Mouse (Mus musculus) ES-CJ7 (cell line): ENCODE data around the gene Tra2a.
A peak's percentile ranks its signal among the peaks of the same experiment; 100 is the strongest.

Source experiments
- DNase-seq: peaks from one replicate; pipeline ENCODE4 v3.0.0; 2011; ENCODE audit warnings: low read depth, low spot score

The Tra2a gene

DNA sequence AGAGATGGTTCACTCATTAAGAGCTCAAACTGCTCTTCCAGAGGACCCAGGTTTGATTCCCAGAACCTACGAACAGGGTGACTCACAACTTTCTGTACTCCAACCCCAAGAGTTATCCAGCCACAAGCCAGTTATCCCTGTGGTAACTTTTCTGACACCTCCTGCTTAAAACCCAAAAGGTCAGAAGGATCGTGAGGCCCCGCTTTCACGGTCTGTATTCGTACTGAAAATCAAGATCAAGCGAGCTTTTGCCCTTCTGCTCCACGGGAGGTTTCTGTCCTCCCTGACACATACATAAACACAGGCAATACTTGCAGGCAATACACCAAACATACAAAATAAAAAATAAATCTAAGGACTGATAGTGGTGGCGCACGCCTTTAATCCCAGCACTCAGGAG lies 27.5 kb downstream of the Tra2a start:
- DNase-seq: peak; percentile 90

DNA sequence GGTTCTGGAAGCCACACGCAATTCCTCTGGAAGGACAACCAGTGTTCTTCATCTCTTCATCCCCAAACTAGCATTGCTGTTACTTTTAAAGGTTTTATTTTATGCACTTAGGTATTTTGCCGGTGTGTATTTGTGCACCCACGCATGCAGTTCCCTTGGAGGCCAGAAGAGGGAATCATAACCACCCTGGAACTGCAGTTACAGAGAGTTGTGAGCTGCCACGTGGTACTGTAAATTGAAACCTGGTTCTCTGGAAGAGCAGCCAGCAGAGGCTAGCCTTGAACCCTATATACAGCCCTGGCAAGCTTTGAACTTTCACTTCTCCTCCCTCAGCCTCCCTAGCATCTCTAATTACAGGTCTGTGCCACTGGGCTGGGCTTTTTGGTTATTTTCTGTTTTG lies 30.5 kb downstream of the Tra2a start:
- peak; percentile 91 for DNase-seq

DNA sequence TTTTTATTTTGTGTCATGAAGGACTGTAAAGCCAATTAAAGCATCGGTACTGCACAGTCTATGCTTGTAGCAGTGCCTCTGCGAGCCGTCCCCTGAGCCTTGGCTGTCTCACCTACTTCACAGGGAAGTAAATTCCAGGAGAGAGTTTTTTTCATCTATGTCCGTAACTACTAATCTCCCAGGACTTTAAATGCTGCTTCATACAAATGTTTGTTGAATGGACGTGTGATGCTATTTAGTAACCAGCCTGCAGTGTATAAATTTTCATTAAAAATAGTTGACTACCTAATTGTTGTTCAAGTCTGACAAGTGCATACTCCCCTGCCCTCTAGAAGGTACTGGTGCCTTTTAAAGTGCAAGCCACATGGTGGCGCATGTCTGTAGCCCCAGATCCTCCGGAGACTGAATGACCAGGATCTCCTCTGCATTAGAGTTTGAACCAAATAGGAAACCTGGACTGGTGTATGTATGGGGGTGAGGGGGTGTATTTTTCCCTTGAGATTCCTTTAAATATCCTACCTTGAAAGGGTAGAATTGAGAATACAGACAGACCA lies 35.6 kb downstream of the Tra2a start:
- DNase-seq: peak; percentile 77

DNA sequence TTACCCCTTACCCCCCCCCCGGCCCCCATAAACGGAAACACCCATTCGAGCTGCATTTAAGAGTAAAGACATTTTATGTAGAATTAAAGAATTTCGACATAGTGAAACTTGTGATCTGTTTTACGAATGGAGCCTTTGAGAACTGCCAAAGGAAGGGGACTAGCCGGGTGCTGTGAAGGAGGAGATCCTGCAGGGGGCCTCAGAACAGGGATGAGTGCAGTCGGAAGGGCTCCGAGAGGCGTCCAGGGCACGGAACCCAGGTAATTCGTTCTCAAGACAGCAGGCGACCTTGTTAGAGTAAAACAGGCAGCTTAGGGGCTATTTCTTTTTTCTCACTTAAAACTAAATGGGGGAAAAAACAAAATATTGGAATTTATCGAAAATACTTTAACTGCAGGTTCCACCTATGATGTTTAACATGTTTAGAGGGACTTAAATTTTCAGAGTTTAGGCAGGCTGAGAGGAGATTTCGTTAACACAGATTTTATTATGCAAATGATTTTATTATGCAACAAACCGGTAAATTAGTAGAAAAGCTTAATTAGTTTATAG lies 36.6 kb downstream of the Tra2a start:
- peak; percentile 88 for DNase-seq

DNA sequence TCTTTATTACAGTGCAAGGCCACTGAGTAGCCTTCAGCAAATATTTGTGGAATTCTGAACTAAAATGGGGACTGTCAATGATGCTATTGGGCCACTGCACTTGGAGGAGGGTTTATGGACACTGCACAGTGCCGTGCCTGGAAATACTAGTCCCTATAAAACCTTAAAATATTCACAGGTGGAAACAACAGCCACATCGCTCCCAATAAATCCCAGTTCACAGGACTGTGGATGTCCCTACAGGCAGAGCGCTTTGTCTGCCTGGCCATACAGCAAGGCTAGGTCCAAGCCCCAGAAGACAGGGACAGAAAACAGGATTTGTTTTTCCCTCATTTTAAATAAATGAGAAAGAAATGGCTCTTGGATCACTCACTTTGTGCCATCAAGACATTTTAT lies 38.1 kb downstream of the Tra2a start:
- DNase-seq: no peak

DNA sequence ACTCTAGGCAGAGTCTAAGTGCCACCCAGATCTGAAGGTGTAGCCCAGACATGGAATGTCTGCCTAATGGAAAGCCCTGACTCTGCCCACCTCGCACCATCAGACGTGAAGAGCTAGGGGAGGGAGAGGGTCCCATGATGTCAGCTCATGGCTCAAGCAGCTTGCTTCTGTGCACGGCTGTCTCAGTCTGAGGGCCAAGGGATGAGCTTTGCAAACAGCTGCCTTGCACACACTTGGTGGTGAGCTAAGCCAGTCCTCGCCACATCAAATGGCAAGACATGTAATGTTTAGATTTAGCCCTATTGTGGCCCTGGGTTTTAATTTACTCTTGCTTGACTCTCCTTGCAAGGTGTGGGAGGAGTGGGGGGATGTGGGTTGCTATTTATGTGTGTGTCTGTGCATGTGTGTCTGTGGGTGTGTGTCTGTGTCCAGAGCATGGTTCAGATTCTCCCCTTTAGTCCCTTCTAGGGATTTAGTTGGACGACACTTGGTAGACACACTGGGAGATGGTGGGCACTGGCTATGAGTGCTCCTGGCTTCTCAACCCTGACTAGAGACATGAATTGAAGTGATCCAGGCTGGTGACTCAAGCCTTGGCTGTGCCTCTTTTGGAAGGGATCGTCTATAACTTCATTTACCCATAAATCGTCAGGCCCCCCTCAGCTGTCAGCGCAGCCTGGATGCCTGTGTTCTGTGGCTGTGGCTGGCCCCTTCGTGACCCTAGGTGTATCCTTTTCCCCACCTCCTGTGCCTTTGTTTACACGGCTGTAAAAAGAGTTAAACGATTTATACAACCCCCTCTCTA lies 38.7 kb downstream of the Tra2a start:
- DNase-seq: no peak

DNA sequence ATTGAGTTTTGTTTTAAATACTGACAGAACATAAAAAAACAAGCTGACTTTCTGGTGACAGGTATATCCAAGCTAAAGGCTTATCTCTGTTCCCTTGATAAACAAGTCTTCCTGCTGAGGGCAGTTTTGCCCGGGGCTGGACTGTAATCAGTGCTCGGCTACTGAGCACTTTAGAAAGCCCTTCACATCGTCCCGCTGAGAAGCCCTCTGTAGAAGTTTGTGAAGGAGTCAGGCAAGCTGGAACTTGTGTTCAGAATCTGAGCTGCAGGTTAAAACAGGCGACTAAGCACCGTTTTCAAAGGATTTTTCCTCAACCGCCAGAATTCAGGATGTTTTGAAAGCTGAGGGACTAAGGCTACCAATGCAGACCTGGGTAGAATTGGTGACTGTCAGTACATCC lies 41.9 kb downstream of the Tra2a start:
- no peak for DNase-seq

DNA sequence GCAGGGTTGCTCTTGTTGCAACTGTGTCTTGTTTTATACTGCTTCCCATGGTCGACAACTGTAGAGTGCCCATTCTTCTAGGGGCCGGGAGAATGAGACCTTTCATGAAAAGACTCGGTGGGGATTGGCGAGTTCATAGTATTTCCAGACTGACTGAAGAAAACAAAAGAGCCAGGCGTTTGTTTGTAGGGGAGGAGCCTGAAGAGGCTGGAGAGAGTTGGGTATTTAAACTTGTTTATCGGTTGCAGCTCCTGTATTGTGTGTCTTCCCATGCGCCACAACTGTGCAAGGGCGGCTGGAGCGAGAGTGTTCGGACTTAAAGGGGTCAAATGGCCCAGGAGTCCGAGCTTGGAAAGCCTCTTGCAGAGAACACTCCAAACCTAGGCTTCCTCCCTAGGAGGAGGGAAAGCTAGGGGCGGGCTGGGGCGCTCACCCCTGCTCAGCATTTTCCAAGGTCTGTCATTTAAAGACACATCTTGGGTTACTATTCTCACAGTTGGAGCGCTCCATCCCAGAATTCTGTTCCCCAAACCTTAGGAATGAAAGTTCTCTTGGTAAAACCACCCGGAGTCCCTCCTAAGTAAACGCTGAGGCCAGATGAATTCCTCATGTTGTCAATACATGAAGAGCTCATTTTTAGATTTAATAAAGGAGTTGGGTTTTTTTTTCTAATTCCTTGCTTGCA lies 43.8 kb downstream of the Tra2a start:
- DNase-seq: peak; percentile 83

DNA sequence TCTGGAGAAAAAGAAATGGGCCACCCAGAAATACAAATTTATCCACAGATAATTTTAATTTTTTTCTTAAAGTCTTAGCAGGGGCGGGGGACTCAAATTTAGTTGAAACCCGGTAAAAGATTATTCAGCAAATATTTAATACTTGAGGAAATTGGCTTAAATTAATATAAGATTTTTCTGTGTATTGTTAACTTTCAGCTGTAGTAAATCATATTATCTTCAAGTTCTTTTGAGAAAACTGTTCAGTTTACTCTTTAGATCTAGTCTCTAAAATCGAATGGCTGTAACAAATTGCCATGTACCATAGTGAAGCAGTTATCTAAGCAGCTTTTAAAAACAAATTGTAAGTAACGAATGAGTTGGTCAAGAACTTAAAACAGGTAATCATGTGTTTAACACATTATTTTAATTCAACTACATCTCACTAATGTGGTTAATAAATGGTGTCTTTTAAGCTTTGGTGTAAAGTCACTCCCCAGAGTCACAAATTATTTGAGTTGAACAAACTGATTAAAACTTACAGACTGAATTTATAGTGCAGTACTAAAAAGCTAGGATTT lies 44.8 kb downstream of the Tra2a start:
- no peak for DNase-seq

DNA sequence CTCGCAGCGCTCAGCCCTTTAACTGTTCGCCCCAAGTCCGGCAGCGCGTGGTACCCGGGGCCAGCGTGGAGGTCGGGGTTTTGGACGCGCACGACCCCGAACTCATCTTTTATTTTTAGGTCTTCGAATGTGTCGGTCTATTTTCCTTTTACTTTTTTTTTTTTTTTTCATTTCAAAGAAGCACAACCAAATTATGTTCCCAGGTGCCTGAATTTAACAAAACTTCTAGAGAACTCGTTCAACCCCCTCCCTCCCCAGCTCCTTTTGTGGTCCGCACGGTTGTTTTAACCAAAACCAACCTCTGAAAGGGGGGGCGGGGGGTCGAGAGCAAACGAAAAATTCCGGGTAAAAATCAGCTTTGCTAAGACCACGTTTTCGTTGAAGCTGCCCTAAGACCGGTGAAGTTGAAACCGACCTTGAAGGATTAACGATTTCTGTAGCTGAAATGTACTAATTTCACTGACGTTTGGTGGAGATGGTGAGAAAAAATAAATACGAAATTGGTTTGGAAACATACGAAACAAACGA lies 45.5 kb downstream of the Tra2a start:
- peak; percentile 57 for DNase-seq

DNA sequence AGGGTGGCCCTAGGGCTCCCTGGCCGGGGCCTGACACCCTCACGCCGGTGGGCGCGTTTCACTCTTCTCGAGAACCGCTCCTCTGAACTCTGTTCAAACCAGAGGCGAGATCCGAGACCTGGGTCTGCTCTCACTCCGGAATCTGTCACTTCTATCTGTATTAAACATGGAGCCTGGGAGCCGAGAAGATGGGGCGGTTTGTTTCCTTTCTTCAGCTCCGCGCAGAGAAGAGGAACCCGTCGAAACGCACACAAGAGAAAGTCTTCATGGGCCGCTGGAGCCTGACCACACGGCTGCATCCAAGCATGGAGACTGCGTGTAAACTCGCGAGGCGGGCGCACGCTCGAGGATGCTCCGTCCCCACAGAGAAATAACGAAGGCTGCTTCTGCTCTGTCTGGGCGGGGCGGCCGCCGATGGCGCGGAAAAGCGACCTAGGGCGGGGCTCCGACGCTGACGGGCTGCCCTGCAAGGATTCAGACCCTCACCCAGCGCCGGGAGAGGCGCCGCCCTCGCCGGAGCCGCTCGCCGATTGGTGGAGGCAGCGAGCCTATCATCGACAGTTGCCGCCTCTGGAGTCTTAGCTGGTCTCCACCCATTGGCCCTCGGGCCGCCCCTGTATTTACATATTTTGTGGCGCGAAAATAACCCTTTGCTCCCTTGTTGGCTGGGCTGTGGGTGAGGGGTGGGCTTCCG lies 46.1 kb downstream of the Tra2a start:
- DNase-seq: peak; percentile 99

DNA sequence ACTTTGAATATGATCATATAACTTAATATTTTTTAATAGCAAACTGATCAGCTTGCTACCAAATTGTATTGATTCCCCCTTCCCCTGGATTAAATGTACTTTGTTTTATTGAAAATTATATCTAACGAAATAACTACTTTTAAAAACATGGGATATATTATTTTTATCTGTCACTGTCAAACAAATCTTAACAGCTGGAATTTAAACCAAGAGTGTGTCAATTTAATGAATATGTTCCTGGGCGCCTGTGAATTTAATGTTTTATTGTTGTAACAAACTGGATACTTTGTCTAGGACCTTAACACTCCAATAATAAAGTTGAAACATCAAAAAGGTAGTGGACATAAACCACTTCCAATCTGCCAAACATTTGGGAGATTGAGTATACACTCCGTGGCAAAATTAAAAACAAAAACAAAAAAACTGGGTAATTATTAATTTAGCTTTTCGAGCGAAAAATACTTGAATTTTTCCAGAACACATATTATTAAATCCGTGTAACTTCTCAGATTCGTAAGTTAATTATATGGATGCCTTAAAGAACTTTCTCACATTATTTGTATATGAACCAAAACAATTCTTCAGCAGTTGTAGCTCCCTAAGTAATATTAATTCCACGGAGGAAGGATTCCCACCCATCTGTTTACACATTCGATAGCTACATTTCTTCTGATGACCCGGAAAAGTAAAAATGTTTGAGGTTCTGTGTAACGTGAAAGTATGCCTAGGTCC lies 46.9 kb downstream of the Tra2a start:
- no peak for DNase-seq

DNA sequence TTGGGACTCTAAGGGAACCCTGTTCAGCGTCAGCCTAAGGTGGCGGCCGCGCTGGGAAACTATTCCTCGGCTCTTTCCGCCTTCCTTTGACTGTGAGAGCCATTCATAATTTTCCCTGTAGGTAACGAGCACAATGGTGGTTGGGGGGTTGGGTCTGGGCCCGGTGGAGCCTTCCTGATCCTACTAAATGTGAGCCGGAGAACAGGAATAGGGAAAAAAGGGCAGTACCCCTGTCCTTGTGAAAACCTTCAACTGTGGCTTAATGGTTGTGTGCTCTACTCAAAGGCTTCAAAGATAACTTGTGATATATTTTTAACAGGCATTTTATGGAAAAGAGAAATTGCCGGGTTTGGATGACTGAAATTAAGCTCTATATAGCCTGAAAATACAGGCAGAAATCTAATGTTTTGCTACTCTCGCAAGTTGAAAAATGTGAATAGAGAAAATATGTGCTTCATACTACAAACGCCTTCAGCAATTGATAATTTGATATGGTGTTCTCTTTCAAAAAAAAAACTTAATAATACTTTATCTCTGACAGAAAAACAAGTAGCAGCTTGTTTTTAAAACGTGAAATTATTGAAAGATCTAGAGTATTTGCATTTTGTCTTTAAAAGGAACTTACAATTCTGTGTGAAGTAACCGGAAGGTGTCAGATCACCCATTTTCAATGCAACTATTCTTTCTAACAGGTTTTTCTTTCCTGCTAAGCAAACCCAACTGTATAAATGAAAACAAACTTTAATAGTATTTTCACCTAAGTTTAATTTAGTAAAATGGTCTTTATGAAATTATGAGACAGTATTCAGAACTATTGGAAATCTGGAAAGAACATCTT lies 47.9 kb downstream of the Tra2a start:
- peak; percentile 80 for DNase-seq

DNA sequence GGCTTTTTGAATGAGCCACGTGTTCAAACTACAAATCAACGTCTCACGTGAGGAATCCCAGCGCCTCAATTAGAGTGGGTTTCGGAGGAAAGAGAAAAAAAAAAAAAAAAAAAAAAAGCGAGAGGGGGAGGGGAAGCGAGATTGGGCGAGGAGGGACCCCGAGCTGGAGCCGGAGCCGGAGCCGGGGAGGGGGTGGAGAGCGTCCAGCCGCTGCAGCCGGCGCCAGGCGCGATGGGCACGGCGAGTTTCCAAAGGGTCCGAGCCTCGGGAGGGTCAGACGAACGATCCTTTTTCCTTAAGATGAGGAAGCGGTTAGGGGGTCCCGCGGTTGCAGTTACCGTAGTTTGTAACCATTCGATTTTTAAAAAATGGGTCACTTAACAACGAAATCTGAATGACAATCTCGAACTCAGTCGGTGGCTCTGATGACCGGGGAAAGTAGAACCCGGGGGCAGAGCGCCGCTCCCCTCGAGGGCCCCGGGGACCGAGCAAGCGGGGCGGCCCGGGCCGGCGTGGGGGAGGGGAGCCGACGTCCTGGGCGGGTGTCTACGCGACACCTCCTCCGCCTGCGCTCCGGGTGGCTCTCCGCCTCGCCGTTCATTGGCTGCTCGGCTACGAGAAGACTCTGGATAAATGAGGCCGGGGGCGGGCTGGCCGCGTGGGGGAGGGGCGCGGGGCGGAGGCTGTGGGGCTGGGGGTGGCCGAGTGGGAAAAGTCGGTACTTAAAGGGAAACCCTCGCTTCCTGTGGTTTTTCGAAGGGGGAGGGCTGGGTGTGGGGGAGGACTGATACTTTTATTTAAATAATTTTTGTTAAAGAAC lies 48.7 kb downstream of the Tra2a start, which contains the start of gene Igf2bp3:
Gene Igf2bp3 (minus strand): TSS at position 30 of the 820 bp plus-strand sequence.
- DNase-seq: peak; percentile 97

DNA sequence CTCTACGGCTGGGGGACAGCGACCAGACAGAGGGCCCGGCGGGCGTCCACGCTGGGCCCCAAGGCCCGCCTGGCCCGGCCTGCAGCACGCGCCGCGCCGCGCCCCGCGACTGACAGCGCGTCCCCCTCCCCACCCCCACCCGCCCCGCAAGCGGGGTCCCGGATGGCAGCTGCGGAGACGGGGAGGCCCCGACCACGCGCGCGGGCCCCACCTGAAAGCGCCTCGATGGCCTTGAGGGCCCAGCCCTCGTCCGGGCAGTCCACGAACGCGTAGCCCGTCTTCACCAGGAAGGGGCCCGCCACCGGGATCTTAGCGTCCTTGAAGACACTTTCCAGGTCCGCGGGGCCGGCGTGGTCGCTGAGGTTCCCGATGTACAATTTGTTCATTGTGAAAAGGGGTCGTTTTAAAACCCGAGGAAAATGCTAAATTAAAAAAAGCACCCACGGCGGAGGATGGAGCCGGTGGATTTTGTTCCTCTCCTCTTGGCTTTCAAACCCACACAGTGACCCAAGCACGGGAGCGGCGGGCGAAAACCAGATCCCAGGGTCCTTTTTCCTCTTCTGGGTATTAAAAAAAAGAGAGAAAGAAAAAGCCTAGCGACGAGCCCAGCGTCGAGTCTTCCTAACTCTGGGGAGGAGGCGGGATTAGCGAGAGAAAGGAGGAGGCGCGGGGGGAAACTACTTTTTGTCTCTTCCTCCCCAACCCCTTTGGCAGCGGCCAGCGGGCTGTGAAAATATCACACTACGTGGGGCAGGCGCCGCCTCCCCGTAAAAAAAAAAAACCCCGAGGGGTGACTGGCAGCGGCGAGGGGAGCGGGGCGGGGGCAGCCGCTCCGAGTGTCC lies 49.5 kb downstream of the Tra2a start:
- peak; percentile 94 for DNase-seq

DNA sequence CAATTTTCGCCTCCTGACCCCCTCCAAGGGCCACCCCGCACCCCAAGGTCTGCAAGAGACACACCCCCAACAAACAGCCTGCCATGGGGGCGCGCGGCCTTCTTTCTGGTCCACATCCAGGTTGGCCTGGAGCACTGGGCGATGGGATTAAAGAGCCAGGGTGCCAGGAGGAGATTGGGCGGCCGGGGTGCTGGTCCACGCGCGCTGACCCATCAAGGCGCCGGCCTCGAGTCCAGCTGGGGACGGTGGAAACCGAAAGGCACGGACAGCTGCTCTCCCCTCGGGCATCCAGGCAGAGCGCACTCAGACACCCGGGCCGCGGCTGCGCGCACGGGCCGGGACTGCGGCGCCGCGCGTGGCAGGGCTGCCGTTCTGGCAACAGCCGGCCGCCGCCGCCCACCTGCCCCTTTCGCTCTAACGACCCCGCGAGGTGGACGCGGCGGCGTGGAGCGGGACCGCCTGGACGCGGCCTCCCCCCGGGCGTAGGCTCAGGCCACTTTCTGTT lies 50.2 kb downstream of the Tra2a start:
- no peak for DNase-seq

DNA sequence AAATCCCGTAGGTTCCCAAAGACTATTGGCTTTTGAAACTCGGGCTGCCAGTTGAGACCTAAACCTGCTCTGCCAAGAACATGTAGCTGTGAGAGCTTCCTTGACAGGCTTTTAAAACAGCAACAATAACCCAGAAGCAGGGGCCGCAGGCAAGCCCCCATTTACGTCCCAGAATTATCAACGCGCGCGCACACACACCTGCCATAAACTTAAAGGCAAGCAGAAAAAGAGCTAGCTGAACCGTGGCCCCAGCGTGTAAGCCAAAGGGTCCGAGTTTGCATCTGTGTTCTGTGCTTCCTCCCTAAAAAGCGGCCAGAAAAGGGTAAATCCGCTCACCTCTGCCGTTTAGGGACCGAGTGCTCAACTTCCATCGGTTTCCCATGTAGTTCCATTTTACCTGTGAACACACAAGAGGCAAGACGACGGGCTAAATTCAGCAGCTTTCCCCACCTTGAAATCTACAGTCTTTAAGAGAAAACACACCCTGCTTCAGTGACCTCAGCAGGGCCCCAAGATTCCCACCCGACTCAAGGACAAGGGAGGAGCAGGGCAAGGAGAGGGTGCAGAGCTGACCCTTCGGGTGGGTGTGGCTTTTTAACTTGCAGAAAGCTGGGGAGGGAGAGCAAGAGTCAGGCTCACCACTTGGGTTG lies 50.8 kb downstream of the Tra2a start:
- DNase-seq: peak; percentile 75
